Mouse (Mus musculus) adipocyte (in vitro differentiated cells): ENCODE results near the gene Cabp2.
"Not testable (repeated sequence)": the region's sequence is repeated elsewhere in the genome, so short reads cannot be mapped to it uniquely, and the experiment has no call there.

Source experiments
- DNase-seq: peaks from one replicate; pipeline ENCODE4 v3.0.0-alpha.2; 2016; ENCODE audit warnings: low spot score

Gene Cabp2

DNA sequence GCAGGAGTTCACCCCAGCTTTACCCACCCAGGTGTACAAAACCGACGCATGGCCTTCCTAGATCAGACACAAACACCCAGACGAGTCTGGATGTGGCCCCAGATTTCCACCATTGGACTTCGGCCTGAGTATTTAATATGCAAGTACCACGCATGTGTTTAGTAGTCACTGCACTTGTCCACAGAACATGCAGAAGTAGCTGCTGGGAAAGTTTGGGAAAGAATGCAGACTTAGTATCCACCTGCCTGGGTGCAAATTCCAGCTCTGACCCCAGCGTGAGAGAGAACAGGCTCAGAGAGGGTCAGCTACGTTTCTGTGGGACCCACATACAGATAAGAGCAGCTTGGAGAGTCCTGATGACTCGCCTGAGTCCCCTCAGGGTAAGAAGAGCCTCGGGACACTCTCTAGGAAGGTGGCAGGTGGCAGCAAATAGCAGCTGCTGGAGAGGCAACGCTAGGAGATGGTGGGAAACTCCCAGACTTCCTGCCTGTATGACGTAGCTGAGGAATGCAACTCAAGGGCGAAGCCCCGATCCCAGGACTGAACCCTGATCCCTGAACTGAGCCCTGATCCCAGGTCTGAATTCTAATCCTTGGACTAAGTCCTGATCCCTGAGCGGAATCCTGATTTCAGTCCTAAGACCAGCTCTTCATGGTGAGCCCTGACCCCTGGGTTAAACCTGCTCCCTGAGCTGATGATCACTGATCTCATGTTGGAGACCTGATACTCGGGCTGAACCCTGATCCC is 25.3 kb upstream of the Cabp2 start:
- DNase-seq = no peak

DNA sequence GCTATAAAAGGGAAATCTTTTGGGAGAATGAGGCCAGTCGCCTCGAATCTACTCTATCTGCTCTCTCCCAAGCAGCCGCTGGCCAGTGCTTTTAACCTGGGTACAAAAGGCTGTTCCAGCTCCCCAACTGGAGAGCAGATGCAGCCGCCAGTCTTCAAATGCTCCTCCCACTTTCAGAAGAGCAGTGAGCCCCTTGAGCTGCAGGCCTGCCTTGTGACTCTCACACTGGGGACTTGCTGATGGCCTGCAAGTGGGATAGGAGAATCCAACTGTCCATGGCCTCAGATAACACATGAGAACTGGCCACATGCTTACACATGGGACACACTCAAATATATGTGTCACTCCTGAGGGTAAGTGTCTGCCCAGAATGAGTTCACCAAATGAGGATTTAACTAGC is 24.7 kb upstream of the Cabp2 start:
- no peak for DNase-seq

DNA sequence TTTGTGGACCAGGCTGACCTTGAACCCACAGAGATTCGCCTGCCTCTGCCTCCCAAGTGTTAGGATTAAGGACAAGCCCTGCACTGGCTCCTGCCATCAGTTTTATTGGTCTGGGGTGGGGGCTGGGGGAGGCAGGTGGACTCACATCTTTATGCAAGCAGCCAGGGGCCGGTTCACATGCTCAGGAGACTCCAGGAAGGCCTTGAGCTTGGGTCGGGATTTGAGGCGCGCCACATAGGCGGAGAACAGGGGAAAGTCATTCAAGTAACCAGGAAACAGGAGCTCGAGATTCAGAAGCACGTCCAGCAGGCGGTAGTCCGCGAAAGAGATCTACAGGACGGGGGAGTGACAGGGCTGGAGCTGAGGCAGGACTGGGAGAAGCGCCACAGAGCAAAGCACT is 24.0 kb upstream of the Cabp2 start:
- no peak for DNase-seq

DNA sequence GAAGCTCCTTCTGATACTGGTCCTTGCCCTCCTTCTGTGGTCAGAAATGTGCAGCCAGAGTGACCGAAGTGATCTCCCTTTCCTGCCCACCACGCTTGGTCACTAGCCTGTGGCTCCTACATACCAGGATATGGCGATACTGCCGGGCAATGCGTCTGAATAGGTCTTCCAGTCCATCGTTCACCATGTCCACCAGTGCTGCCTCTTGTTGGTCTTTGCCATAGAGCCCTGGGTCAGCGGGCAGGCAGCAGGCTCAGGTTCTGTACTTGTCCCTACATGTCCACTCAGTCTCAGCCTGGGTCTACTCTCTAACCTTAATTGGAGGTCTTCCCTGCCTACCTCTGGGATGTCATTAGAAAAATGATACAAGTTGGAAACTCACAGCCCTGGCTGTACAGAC is 23.4 kb upstream of the Cabp2 start:
- DNase-seq = no peak

DNA sequence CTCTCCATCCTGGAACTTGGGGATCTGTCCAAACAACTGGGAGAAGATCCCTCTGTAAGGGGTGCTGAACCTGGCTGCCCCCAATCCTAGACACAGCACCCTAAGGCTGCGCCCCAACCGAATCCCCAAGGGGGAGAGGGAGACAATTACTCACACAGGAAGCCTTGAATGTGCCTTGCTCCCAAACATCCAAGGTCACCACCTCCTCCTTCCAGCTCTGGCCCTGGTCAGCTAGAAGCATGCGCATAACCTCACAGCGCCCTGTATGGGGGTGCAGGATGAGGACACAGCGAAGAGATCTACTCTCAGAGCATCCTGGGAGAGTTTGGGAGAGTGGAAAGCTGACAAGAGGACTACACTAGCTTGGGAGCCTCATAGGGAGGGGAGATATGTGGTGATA is 22.8 kb upstream of the Cabp2 start:
- no peak for DNase-seq

DNA sequence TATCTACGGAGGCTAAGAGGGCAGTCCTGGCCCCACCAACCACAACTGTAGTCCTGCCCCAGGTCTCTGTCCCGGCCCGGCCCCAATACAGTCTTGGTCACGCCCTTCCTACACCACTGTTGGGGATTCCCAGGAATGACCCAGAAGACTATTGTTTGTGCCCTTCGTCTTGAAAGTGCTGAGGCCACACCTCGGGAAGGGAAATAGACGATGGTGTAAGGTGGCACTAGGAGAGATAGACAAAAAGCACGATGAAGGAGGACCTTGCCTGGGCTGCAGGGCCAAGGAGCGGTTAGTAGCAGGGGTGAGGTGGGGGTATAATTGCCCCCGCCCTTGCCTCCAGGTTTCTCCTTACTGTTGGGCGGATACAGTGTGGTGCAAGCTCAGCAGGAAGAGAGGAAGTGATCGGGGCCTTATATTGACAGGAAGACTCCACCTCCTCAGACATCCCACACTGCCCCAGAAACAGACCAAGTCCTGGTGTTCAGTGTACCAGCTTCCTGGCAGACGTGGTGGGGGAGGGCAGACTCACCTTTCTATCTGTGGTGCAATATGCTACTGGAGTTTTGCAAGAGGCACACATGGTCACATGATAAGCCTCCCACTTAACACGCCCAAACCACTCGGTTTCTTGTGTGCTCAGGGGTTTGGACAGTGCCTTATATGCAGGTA is 22.2 kb upstream of the Cabp2 start, which contains the start of gene Gstp3:
Gstp3 (minus strand) TSS at position 501 of the 672 bp plus-strand sequence.
- DNase-seq = no peak

DNA sequence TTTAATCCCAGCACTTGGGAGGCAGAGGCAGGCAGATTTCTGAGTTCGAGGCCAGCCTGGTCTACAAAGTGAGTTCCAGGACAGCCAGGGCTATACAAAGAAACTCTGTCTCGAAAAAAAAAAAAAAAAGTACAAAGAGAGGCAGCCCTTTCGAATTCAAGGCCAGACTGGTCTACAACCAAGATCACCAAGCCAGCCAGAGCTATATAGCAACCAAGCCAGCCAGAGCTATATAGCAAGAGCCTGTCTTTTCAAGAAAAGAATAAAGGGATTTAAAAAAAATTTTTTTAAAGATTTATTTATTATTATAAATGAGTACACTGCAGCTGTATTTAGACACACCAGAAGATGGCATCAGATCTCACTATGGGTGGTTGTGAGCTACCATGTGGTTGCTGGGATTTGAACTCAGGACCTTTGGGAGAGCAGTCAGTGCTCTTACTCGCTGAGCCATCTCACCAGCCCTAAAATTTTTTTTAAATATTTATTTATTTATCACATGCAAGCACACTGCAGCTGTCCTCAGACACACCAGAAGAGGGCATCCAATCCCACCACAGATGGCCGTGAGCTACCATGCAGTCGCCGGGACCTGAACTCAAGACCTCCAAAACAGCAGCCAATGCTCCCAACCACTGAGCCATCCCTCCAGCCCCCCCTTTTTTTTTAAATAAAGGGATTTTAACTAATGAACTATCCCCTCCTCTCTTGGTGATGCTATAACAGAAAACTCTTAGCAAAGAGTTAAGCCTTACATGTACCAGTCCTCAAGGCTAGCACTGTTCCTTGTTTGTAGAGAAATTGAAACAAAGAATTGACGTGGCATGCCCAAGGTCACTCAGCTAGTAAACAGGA is 21.1 kb upstream of the Cabp2 start:
- DNase-seq = not testable (repeated sequence)

DNA sequence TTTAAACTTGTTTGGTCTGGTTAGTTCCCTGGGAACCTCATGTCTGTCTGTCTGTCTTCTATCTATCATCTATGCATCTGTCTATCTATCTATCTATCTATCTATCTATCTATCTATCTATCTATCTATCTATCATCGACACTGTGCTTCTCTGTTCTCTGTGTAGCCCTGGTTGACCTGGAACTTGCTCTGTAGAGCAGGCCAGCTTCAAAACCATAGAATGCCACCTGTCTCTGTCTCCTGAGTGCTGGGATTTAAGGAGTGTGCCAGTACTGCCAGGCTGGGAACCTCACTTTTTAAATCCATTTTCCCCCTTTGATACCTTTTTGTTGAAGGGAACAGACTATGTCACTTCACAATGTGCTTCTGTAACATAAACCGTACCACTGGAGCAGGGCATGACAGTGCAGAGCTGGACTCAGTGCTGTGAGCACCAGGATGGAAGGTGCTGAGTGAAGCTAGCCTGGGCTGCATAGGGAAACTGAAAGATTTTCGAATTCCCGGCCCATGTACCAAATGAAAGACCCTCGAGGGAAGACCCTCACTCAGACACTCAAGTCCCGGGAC is 20.4 kb upstream of the Cabp2 start:
- DNase-seq = no peak

DNA sequence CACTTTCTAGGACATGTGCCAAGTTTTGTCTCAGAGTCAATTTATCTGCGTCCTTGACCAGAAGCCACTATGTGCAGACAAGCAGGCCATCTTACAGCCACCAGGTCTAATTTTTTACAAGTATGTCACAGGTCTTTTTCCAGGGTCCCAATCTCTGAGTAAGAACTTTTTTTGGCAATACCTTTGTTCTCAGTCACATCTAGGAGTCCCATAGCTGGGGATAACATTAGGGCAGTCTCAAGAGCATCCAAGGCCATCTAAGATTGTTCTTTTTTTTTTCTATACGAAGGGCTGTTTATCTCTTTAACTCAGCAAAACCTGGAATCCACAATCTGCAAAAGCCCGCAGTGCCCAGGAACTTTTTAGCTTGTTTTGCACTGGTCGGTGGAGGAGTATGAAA is 18.0 kb upstream of the Cabp2 start:
- not testable (repeated sequence) for DNase-seq

DNA sequence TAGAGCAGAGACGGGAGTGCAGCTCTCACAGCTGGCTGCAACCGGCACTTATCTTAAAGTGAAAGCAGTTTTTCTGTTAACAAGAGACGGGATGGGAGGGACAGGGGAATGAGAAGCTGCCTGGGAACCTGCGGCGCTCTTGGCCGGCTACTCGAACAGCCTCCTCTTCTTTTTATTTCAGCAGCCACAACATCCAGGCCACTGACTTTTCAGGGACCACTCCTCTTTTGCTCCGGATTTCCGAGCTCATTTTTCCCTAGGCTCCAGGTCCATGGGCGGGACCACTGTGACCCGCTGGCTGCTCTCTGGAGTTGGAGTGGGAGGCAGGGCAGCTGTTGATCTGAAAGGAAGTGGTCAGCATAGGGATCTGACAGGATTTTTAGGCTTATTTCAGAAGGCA is 16.9 kb upstream of the Cabp2 start:
- not testable (repeated sequence) for DNase-seq

DNA sequence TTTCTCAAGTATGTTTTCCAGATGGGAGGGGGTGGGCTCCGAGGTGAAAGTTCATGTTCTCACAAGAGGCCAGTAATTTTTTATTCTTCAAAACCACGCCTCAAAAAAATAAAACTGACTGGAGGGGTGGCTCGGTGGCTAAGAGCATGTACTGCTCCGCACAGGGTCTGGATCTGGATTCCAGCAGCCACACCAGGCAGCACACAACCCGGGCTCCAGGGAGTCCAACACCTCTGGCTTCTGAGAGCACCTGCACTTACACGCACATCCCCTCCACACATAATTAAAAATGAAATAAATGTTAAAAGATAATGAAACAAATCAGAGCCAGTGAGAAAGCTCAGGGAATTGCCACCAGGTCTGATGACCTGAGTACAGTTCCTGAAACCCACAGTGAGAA is 15.1 kb upstream of the Cabp2 start:
- no peak for DNase-seq

DNA sequence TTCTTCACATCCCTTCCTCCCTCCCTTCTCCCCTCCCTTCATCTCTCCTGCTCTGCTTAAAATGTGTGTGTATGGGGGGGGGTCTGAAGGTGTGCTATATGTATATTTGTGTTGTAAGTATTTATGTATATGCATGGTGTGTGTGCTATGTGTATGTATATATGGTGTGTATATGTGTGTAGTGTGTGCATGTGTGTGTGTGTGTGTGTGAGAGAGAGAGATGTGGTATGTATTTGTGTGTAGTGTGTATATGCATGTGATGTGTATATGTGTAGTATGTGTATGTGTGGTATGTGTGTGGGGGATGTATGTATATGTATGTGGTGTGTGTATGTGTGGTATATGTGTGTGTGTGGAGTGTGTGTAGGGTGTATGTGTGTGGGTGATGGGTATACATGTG is 14.5 kb upstream of the Cabp2 start:
- no peak for DNase-seq

DNA sequence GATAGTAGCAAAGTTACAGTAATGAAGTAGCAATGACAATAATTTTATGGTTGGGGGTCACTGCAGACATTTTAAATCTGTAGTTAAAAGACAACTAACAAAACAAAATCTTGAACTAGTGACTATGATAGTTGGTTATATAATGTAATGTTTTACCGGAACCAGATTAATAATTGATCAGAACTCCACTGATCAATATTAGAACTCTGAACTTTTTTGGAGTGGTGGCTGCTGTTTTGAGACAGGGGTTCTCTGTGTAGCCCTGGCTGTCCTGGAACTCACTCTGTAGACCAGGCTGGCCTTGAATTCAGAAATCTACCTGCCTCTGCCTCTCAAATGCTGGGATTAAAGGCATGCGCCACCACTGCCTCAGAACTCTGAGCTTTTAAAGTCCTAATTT is 13.1 kb upstream of the Cabp2 start:
- DNase-seq = not testable (repeated sequence)

DNA sequence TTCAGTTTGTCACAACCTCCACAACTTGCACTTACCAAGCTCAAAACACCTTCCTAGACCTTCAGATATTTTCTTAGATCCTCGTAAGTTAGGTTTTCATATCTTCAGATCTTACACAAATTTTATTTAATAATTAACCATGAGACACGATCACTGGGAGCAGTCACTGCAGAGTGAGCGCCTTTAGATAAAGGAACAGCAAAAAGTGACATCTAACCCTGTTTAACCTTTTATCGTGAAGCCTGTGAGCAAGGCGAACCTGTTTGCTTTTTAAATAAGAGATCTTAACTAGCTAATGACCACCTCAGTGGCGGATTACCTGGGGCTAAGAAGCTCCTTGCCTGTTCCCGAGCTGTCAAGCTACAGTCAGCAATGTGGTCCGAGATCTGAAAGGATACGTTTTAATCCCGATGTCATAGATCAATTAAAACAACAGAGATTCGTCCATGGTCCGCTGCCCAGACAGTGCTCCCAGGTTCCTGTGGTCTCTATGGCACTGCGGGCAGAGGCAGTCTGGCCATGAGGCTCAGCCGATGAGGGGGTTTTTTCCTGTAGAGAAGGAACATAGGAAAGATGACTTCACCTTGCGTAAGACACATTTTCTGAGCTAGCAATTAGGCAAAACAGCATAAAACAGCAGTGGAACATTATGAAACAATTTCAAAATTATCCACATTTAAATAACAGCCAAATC is 12.5 kb upstream of the Cabp2 start:
- DNase-seq = no peak

DNA sequence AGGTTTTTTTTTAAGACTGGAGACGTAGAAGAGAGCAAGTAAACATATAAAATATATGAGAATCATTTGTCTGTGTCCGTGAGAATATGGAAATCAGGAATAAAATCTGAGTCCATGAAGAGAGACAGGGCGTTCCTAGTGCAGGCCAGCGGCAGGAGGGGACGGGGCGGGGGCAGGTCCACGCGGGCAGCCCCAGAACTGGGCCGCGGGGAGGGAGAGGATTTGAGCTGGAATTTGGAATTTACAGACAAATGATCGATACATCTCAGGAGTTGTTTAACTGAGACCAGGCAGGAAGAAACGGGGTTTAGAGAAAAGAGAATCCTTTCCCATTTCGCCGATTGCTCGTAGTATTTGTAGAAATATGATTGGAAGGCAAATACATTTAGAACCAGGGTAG is 11.1 kb upstream of the Cabp2 start:
- DNase-seq = no peak

DNA sequence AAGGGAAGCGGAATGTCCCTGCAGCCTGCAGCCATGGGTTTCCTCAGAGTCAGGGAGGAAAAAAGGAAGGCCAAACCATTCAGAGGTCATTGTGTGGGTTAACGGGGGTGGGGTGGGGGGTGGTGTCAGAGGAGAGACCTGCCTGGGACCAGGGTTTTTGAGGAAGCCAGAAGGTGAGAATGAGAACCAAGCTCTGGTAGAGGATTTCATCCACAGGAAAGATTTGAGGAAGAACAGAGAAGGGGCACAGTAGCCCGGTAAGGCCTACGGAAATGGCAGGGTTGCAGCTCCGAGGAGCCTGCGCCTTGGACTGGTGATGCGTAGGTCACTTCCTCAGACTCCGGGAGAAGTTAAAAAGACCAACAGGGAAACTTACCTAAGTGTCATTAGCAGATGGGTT is 10.6 kb upstream of the Cabp2 start:
- DNase-seq = no peak

DNA sequence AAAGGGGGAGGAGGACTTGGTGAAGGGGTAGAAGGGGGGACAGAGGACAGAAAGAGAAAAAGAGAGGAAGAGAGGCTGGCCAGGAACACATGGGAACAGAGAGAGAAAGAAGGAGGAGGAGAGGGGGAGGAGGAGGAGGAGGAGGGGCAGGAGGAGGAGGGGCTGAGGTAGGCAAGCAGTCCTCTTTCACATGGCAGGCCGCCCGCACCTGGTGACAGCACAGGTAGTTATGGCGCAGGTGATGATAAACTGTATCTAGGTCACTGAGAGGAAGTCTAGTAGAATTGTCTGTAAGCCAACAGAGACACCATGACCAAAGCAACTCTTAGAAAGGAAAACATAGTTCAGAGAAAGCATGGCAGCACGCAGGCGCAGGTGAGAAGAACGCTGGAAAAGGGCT is 10.0 kb upstream of the Cabp2 start:
- DNase-seq = no peak

DNA sequence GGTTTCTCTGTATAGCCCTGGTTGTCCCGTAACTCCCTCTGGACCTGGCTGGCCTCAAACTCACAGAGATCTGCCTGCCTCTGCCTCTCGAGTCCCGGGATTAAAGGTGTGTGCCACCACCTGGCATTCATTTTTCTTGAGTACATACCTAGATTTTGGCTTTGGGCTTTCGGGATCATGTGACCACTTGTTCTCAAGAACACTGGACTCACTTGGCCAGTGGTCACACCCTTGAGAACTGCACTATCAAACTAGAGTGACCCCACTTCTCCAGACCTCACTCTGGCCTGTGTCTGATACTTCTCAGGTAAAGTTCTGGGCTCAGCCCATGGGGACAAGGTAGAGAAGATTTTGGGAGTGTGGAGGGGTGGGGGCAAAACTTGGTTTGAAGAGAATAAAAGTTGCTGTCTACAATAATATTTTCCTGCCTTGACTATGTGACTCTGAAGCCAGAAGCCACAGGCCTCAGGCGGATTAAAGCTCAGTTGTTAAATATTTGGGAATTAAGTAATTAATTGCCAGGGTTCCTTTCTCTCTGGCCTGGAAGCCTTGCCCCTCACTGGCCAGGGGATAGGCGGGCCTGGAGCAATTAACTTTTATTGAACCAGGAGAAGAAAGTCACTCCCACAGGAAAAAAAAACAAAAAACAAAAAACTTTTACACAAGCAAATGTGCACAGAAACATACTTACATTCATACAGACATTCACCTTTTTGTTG is 8.5 kb upstream of the Cabp2 start:
- DNase-seq = no peak

DNA sequence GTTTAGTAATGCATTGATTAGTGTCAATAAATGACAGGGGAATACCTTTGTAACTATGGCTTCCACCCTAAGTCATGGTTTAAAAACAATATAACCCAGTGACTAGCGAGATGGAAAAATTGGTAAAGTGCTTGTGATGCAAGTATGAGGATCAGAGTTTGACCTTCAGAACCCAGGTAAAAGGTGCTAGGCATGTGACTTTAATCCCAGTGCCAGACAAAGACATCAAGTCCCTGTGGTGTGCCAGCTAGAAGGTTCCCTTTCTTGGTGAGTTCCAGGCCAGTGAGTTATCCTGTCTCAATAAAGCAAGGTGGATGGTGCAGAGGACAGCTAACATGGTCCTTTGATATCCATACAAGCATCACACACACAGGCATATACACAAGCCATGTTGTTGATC is 5.8 kb upstream of the Cabp2 start:
- no peak for DNase-seq

DNA sequence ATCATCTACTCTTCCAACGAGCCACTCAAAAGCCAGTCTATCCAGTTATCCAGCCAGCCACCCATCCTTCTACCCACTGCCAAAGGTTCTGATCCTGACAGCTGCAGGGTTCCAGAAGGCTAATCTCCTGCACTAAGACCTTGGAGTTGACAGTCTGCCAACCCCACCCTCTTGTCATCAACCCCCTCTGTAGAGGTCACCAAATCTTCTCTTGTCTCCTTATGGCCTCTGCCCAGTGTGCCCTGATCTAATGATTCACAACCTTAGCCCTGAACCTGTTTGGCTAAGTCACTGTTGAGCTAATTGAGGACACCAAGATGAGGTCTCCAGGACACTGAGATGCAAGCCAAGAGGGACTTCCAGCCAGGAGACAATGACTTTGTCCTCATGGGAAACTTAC is 1.8 kb upstream of the Cabp2 start:
- DNase-seq = no peak

DNA sequence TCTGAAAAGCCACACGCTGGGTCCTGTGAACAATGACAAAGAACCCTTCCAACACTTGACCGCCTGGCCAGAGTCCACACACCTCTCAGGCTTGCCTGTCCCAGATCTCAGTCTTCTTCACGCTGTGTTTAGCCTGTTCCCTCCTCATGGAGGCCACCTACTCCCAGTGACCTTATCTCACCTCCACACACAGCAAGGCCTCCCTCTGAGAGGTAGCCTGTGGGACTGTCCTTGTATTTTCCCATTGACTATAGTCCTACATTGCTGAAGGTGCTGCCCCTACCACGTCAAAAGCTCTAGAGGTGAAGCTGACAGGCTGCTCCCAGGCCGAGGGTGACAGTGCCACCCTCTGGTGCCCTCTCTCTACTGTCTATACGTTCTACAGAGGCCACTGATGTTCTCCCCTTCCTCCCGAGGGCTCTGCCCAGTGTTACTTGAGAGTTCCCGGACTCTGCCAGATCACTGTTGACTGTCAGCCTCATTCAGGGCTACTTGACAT is 818 bp upstream of the Cabp2 start:
- no peak for DNase-seq
